Mouse (Mus musculus) bone marrow, adult 2 months (tissue): ENCODE results near the gene Cds2. TPM values are rescaled to one million over a fixed set of nuclear protein-coding genes. Genes with fewer than 3 reads are reported as not detected.
A peak's percentile ranks its signal among the peaks of the same experiment; 100 is the strongest.

Experiments used
- H3K27ac ChIP-seq: fragments of 200-500 bp; 2 replicates; pipeline ENCODE4 v1.5.1; 2012; ENCODE audit warnings: low read depth, mild to moderate bottlenecking, control low read depth, inconsistent platforms, low read length; ENCODE audit not compliant: control insufficient read depth, poor library complexity, insufficient read depth
- H3K4me1 ChIP-seq: fragments of 200-500 bp; 2 replicates; pipeline ENCODE4 v1.6.1; 2011; ENCODE audit warnings: low read length; ENCODE audit not compliant: control insufficient read depth, insufficient read depth
- H3K4me3 ChIP-seq: fragments of 200-500 bp; replicated peaks from 2 replicates; pipeline ENCODE3; 2011; ENCODE audit warnings: mild to moderate bottlenecking, low read depth, low read length, control low read depth; ENCODE audit not compliant: control insufficient read depth
- CTCF ChIP-seq: fragments of 200-500 bp; IDR thresholded peaks from 2 replicates; pipeline ENCODE4 v1.5.1; 2011; ENCODE audit warnings: low read length, control low read depth; ENCODE audit not compliant: control insufficient read depth, insufficient read depth
- POLR2A ChIP-seq: fragments of 200-500 bp; IDR thresholded peaks from 2 replicates; pipeline ENCODE4 v1.6.1; 2011; ENCODE audit warnings: low read depth, mild to moderate bottlenecking, control low read depth, low read length, borderline replicate concordance; ENCODE audit not compliant: control insufficient read depth
- WGBS: fragments of 180-500 bp; shearing (Covaris S2); methylation state at CpG from one replicate; pipeline ENCODE4 v1.1.7; 2018; 5-methylcytosine and 5-hydroxymethylcytosine counted together
- polyA plus RNA-seq: library from polyadenylated mRNA; stranded (reverse); fragments of >200 nt; gene quantifications from 2 replicates; pipeline ENCODE4 v1.2.4, GENCODE M21; 2011; ENCODE audit warnings: low replicate concordance; ENCODE audit not compliant: missing spikeins, insufficient read depth, insufficient read length

Gene Cds2
- polyA plus RNA-seq, 1 experiment = 30.7 TPM

- no peak for TF ChIP-seq CTCF
- TF ChIP-seq POLR2A = no peak
These were observed 19.6 kb upstream of the Cds2 start for GRCm38 (mm10) chr2:132243370-132243769.

GRCm38 (mm10) chr2:132247539-132248313 lies 15.2 kb upstream of the Cds2 start, which contains the start of gene Tmem230:
TSS of gene Tmem230 (minus strand) at chr2:132247807.
- WGBS = 11% methylated on average over 50 of the region's 50 CpGs
- peaks cover 3% of the 10 kb centered on the region; the same call in 1 of the 2 replicates for H3K4me1 ChIP-seq
- TF ChIP-seq POLR2A (peak; percentile 74; the same call in 1 of the 2 replicates), CTCF (no peak)

More at GRCm38 (mm10) chr2:132243370-132243769, 19.6 kb upstream of the Cds2 start:
- Histone ChIP-seq H3K4me1 (peaks cover 3% of the 10 kb centered on the region; the same call in 1 of the 2 replicates), H3K27ac (no peak overlapping the region), H3K4me3 (no peak overlapping the region)
- 75% methylated on average over 3 of the region's 3 CpGs for WGBS

DNA sequence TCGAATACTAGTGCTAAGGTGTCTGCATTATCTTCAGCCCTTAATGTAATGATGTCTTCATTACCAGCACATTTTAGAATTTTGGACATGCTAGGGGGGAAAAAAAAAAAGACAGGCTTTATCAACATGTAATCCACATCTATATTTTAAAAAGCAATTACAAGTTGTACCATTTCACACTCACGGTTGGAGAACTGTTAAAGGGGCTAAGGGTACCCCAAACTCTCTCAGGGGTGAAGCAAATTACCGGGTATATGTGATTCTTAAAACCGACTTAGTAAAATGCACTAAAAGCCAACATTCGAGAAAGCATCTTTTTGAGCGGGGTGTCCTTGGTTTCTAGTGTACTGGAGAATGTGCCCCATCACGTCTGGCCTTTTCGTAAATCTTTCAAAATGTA lies 11.0 kb upstream of the Cds2 start:
- no peak overlapping the region for H3K27ac ChIP-seq
- TF ChIP-seq POLR2A (no peak), CTCF (no peak)
- H3K4me3 ChIP-seq = peak overlapping the region; percentile 86
- no peaks in the 10 kb centered on the region for H3K4me1 ChIP-seq
- WGBS = 4% methylated on average over 8 of the region's 8 CpGs

More at GRCm38 (mm10) chr2:132247539-132248313, 15.2 kb upstream of the Cds2 start, which contains the start of gene Tmem230:
- peak within 1 kb of the TSS; percentile 85 for H3K27ac ChIP-seq
- peak within 1 kb of the TSS; percentile 60 for H3K4me3 ChIP-seq

GRCm38 (mm10) chr2:132252542-132253528 lies 10.1 kb upstream of the Cds2 start, which contains the start of gene Pcna:
TSS of gene Pcna (minus strand) at chr2:132253314.
- Histone ChIP-seq H3K4me3 (peak within 1 kb of the TSS; percentile 97), H3K4me1 (no peaks in the 10 kb centered on the region), H3K27ac (peak within 1 kb of the TSS; percentile 76)
- TF ChIP-seq CTCF (no peak), POLR2A (peak; percentile 92)
- under 1% methylated on average over 79 of the region's 79 CpGs for WGBS

DNA sequence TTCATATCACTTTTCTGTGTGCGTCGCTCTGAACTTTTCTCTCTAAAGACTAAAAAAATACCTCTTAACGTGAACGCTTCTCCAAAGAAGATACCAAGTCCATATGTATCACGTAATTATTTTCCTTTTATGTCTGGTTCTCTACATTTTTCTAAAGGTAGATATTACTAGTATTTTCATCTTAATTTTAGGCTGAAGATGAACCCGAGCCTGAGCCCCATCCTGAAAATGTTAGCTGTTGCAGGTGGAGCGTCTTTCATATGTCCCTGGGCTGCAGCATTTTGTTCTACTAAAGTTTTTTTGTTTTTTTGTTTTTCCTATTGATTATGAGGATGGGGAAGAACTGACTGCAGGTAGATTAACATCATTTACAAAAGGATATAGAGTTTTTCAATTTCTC lies 9.3 kb upstream of the Cds2 start:
- no peaks in the 10 kb centered on the region for H3K4me1 ChIP-seq
- 0% methylated on average over 7 of the region's 7 CpGs for WGBS
- TF ChIP-seq POLR2A = no peak
- TF ChIP-seq CTCF = no peak

GRCm38 (mm10) chr2:132257350-132258068 lies 5.4 kb upstream of the Cds2 start:
- H3K27ac ChIP-seq = no peak overlapping the region
- TF ChIP-seq POLR2A (no peak), CTCF (no peak)
- WGBS = 88% methylated on average over 6 of the region's 6 CpGs
- no peaks in the 10 kb centered on the region; the same call in 1 of the 2 replicates for H3K4me1 ChIP-seq
- no peak overlapping the region for H3K4me3 ChIP-seq

More for the DNA sequence above, 9.3 kb upstream of the Cds2 start:
- peak overlapping the region; percentile 76; the same call in 1 of the 2 replicates for H3K27ac ChIP-seq
- H3K4me3 ChIP-seq = peak overlapping the region; percentile 35

DNA sequence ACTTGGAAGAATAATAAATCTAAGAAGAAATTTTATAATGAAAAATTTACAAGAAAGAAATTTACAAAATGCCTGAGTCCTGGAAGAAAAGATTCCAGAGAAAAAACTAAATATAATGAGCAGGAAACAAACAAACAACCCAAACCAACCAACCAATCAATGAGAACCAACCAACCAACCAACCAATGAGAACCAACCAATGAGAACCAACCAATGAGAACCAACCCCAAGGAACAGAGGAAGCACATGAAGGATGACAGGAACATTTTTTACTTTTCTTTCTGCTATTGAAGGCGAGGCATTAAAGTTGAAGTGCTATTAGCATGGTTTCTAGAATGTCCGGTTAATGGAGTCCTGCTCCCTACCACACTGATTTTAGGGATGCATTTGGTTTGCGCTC lies 2.3 kb upstream of the Cds2 start:
- no peak overlapping the region for H3K27ac ChIP-seq
- no peak overlapping the region for H3K4me3 ChIP-seq
- 86% methylated on average over 3 of the region's 3 CpGs for WGBS
- H3K4me1 ChIP-seq = peaks cover 4% of the 10 kb centered on the region
- TF ChIP-seq CTCF (no peak), POLR2A (no peak)

DNA sequence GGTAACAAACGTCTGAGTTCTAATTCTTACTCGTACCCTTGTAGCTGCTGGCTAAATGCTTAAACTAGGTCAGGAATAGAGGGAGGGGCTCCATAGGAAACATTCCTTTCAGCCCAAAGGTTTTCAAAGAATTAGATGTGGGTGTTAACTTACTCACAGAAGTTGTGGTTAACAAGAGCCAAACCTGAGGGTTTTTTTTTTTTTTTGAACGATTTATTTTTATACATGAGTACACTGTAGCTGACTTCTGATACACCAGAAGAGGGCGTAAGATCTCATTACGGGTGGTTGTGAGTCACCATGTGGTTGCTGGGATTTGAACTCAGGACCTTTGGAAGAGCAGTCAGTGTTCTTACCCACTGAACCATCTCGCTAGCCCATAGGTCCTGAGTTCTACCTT lies 773 bp upstream of the Cds2 start:
- TF ChIP-seq CTCF (no peak), POLR2A (no peak)
- H3K4me3 ChIP-seq = no peak overlapping the region

More for the DNA sequence above, 773 bp upstream of the Cds2 start:
- H3K27ac ChIP-seq = no peak overlapping the region
- 40% methylated on average over 6 of the region's 6 CpGs for WGBS
- H3K4me1 ChIP-seq = peaks cover 4% of the 10 kb centered on the region
